Mouse (Mus musculus) T-helper 1 cell (primary cell): ENCODE results near the gene Hsd17b1.

Experiments used
- in situ Hi-C: fragments of 300-600 bp; cut with MboI, MseI; formaldehyde crosslinking; loops from one replicate; pipeline ENCODE4 v1.15.1; 2025; ENCODE audit warnings: high pct_unique_total_duplicates

The Hsd17b1 gene

GRCm38 (mm10) chr11:101078121-101078520 lies at the start of gene Hsd17b1:
TSS of gene Hsd17b1 (plus strand) at chr11:101078411.
- in situ Hi-C loops = no loop called here

GRCm38 (mm10) chr11:101029320-101029719 lies 48.9 kb upstream of the Hsd17b1 start:
- in situ Hi-C loops = no loop called here

GRCm38 (mm10) chr11:101030136-101030807 lies 47.9 kb upstream of the Hsd17b1 start:
- in situ Hi-C loops = no loop called here

GRCm38 (mm10) chr11:101030808-101031156 lies 47.4 kb upstream of the Hsd17b1 start:
- in situ Hi-C loops = no loop called here

- in situ Hi-C loops = no loop called here
Observed at GRCm38 (mm10) chr11:101031470-101031869, 46.7 kb upstream of the Hsd17b1 start.

GRCm38 (mm10) chr11:101033856-101034500 lies 44.2 kb upstream of the Hsd17b1 start:
- in situ Hi-C loops = no loop called here

GRCm38 (mm10) chr11:101034614-101035327 lies 43.4 kb upstream of the Hsd17b1 start:
- in situ Hi-C loops = no loop called here

- in situ Hi-C loops = no loop called here
Observed at GRCm38 (mm10) chr11:101035328-101035695, 42.9 kb upstream of the Hsd17b1 start.

GRCm38 (mm10) chr11:101037795-101038194 lies 40.4 kb upstream of the Hsd17b1 start:
- in situ Hi-C loops = no loop called here

GRCm38 (mm10) chr11:101045826-101046225 lies 32.4 kb upstream of the Hsd17b1 start:
- in situ Hi-C loops = no loop called here

- in situ Hi-C loops = no loop called here
Observed at GRCm38 (mm10) chr11:101046440-101046839, 31.8 kb upstream of the Hsd17b1 start.

GRCm38 (mm10) chr11:101047502-101047901 lies 30.7 kb upstream of the Hsd17b1 start:
- in situ Hi-C loops = no loop called here

GRCm38 (mm10) chr11:101050359-101050758 lies 27.9 kb upstream of the Hsd17b1 start:
- in situ Hi-C loops = no loop called here

- in situ Hi-C loops = no loop called here
Observed at GRCm38 (mm10) chr11:101051051-101051493, 27.1 kb upstream of the Hsd17b1 start.

GRCm38 (mm10) chr11:101051617-101052016 lies 26.6 kb upstream of the Hsd17b1 start:
- in situ Hi-C loops = no loop called here

- in situ Hi-C loops = no loop called here
Observed at GRCm38 (mm10) chr11:101052751-101053473, 25.3 kb upstream of the Hsd17b1 start.

GRCm38 (mm10) chr11:101053974-101054373 lies 24.2 kb upstream of the Hsd17b1 start:
- in situ Hi-C loops = no loop called here

GRCm38 (mm10) chr11:101055418-101055817 lies 22.8 kb upstream of the Hsd17b1 start:
- in situ Hi-C loops = loop anchor here (5.0 kb wide), 1 partner anchor 73 kb away; no protein-coding TSS in a partner anchor

GRCm38 (mm10) chr11:101056885-101057284 lies 21.3 kb upstream of the Hsd17b1 start:
- in situ Hi-C loops = loop anchor here (5.0 kb wide), 1 partner anchor 75 kb away; no protein-coding TSS in a partner anchor

- in situ Hi-C loops = loop anchor here (5.0 kb wide), 1 partner anchor 76 kb away; no protein-coding TSS in a partner anchor
Observed at GRCm38 (mm10) chr11:101057860-101058259, 20.4 kb upstream of the Hsd17b1 start.

GRCm38 (mm10) chr11:101058726-101059125 lies 19.5 kb upstream of the Hsd17b1 start:
- in situ Hi-C loops = loop anchor here (5.0 kb wide), 1 partner anchor 76 kb away; no protein-coding TSS in a partner anchor

- in situ Hi-C loops = loop anchor here (5.0 kb wide), 1 partner anchor 77 kb away; no protein-coding TSS in a partner anchor
Observed at GRCm38 (mm10) chr11:101059473-101059872, 18.7 kb upstream of the Hsd17b1 start.
